Mouse (Mus musculus) spleen, postnatal 0 days (tissue): ENCODE results near the gene Slamf1. TPM values are rescaled to one million over a fixed set of nuclear protein-coding genes. Genes with fewer than 3 reads are reported as not detected.

Experiments used
- polyA plus RNA-seq: library from polyadenylated mRNA; unstranded; fragments of >200 nt; fragmentation: Nextera tagmentation; extraction: Ambion mirVana; gene quantifications from 2 replicates; pipeline ENCODE4 v1.2.1, GENCODE M21; 2015

Slamf1 gene
- 1.5 and 1.8 TPM in 2 replicates for polyA plus RNA-seq

DNA sequence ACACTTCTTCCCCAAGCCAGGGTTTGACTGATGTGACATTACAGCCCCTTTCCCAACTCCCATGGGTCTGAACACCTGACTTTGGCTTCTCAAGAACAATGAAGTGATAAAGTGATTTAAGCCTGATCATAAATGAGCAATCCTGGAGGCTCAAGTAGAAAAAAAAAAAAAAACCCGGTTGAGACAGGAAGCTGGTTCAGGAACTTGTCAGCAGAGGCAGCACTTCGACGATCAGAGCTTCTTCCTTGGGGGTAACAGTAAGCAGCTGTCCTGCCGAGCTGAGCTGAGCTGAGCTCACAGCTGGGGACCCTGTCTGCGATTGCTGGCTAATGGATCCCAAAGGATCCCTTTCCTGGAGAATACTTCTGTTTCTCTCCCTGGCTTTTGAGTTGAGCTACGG is at the start of gene Slamf1:
TSS of gene Slamf1 (plus strand) at position 230 of the 400 bp plus-strand sequence.

GRCm38 (mm10) chr1:171839488-171839887 is 72.6 kb downstream of the Slamf1 start, which contains the start of gene Cd84:
TSS of gene Cd84 (plus strand) at chr1:171839697.

Other genes starting within 250 kb of the Slamf1 start
- not detected in 2 replicates for gene Itln1, start 231.8 kb upstream of the Slamf1 start, polyA plus RNA-seq
- gene Cd244a, start 207.9 kb upstream of the Slamf1 start, polyA plus RNA-seq = 8.0 and 8.9 TPM in 2 replicates
- gene Ly9, start 159.7 kb upstream of the Slamf1 start, polyA plus RNA-seq = 2.5 and 3.4 TPM in 2 replicates
- gene Slamf7, start 114.1 kb upstream of the Slamf1 start, polyA plus RNA-seq = 4.1 and 6.0 TPM in 2 replicates
- gene Cd48, start 85.1 kb upstream of the Slamf1 start, polyA plus RNA-seq = 28.5 and 35.8 TPM in 2 replicates
- 21.4 and 25.4 TPM in 2 replicates for gene Cd84, start 72.6 kb downstream of the Slamf1 start, polyA plus RNA-seq
- gene Gm10521, start 128.5 kb downstream of the Slamf1 start, polyA plus RNA-seq = 0.35 and 0.47 TPM in 2 replicates
- gene Slamf6, start 150.4 kb downstream of the Slamf1 start, polyA plus RNA-seq = 6.4 and 11.9 TPM in 2 replicates